Mouse (Mus musculus): ENCODE measurements around the gene Mpzl1.

GRCm38 (mm10) chr1:165634151-165634884 lies at the start of gene Mpzl1:
- TF ChIP-seq CTCF (IDR thresholded peaks at IDR 0.05) (peak; percentile 28; the same call in 1 of the 2 replicates), EP300 (IDR thresholded peaks at IDR 0.05; ENCODE audit: insufficient read depth, low read depth, low read length) (no peak), POLR2A (IDR thresholded peaks at IDR 0.05; ENCODE audit: insufficient read depth, low read depth, low read length) (peak; percentile 82)

Data from heart, adult 2 months (tissue).